Comparison of ENCODE assay signal across 8 mouse cellular contexts in genomic region chr8:85555181-85556145, GRCm38 (mm10). TPM values are rescaled to one million over a fixed set of nuclear protein-coding genes. Genes with fewer than 3 reads are reported as not detected.
A peak's percentile ranks its signal among the peaks of the same experiment; 100 is the strongest.
DNase-seq lines count a peak whose midpoint lies in the region; ATAC-seq and TF ChIP-seq lines count a peak whose summit lies in the region.

TSS of gene Dnaja2 (minus strand) at chr8:85555344.

- H3K27ac ChIP-seq in ES-E14 (ENCODE audit: insufficient read depth, low read depth, low read length, poor library complexity, severe bottlenecking): peak within 1 kb of the TSS; percentile 98
- H3K27ac ChIP-seq in forebrain, embryonic 15.5 days (replicated peaks): peak within 1 kb of the TSS; percentile 85

- H3K9ac ChIP-seq in ES-E14 (ENCODE audit: insufficient read depth, low read depth, low read length, poor library complexity, severe bottlenecking): peak within 1 kb of the TSS; percentile 100
- H3K9ac ChIP-seq in forebrain, embryonic 15.5 days (replicated peaks): peak within 1 kb of the TSS; percentile 72

- DNase-seq in ES-E14 (ENCODE audit: low read depth, low spot score): peak; percentile 65
- DNase-seq in cerebellum, adult 11 months: peak; percentile 84
- peak; percentile 81 for DNase-seq in heart, postnatal 25 days (ENCODE audit: low spot score)
- peak; percentile 85 to 90 for DNase-seq in layer of hippocampus, adult 18-20 months (ENCODE audit: low spot score in 2 of 2)
- DNase-seq in lung, adult 2 months: peak; percentile 91
- DNase-seq in thymus, postnatal 0 days (ENCODE audit: low spot score): peak; percentile 94

- no peaks in the 10 kb centered on the region for H3K9me3 ChIP-seq in ES-E14 (ENCODE audit: control insufficient read depth, insufficient read depth, low read depth, low read length)
- H3K9me3 ChIP-seq in forebrain, embryonic 15.5 days: no peaks in the 10 kb centered on the region

- peaks cover 2 to 3% of the 10 kb centered on the region in 2 experiments; a peak in 2 of 4 replicates for H3K4me1 ChIP-seq in ES-E14 (ENCODE audit: control insufficient read depth in 2 of 2, insufficient read depth in 2 of 2, low read length in 2 of 2, poor library complexity in 1 of 2)
- peaks cover 33% of the 10 kb centered on the region for H3K4me1 ChIP-seq in forebrain, embryonic 15.5 days
- H3K4me1 ChIP-seq in lung, adult 2 months (ENCODE audit: control insufficient read depth, insufficient read depth, low read length): peaks cover 10% of the 10 kb centered on the region

- H3K27me3 ChIP-seq in forebrain, embryonic 15.5 days: no peaks in the 10 kb centered on the region

- in situ Hi-C loops in ES-E14 (cut with MboI; ENCODE audit: low sequenced_read_pairs in 2 of 2, unreplicated experiment in 2 of 2): no loop called here

- H3K4me2 ChIP-seq in forebrain, embryonic 15.5 days (replicated peaks): peak within 1 kb of the TSS; percentile 76

- intact Hi-C loops in heart, postnatal 25 days (cut with DNase I): loop anchor here (5.0 to 10.0 kb wide), 3 partner anchors 33 to 481 kb away; partner anchors contain the start of gene Dhps

- WGBS in forebrain, embryonic 15.5 days: under 1% methylated on average over 77 of the region's 77 CpGs
- WGBS in lung, adult 2 months: under 1% methylated on average over 65 of the region's 77 CpGs

- ATAC-seq in forebrain, embryonic 15.5 days (replicated peaks): peak; percentile 97
- ATAC-seq in neutrophil, adult 5-6 weeks (ENCODE audit: extremely low read depth, insufficient number of reproducible peaks, low FRiP score, poor library complexity, severe bottlenecking): peak; percentile 75

- peaks cover 11% of the 10 kb centered on the region for H3K36me3 ChIP-seq in ES-E14 (ENCODE audit: control insufficient read depth, insufficient read depth, low read length, poor library complexity, severe bottlenecking)
- H3K36me3 ChIP-seq in forebrain, embryonic 15.5 days: peaks cover 14% of the 10 kb centered on the region

- TF ChIP-seq POLR2A in lung, adult 2 months (IDR thresholded peaks at IDR 0.05; ENCODE audit: borderline replicate concordance, extremely low read depth, low read depth, low read length): peak; percentile 83

- TF ChIP-seq CTCF in lung, adult 2 months (IDR thresholded peaks at IDR 0.05; ENCODE audit: insufficient read depth, low read length): no peak

- peak within 1 kb of the TSS; percentile 75 to 100 for H3K4me3 ChIP-seq in ES-E14 (ENCODE audit: insufficient read depth in 1 of 2, low read depth in 1 of 2, low read length in 2 of 2, poor library complexity in 1 of 2, severe bottlenecking in 1 of 2)
- H3K4me3 ChIP-seq in forebrain, embryonic 15.5 days: peak within 1 kb of the TSS; percentile 70
- H3K4me3 ChIP-seq in lung, adult 2 months (replicated peaks; ENCODE audit: extremely low read depth, low read depth, low read length): peak within 1 kb of the TSS; percentile 88

TF ChIP-seq in ES-E14, 5 proteins besides CTCF, POLR2A, EP300 and RAD21:
- peak; percentile 79; the same call in 1 of the 2 replicates for TF ChIP-seq HCFC1 (IDR thresholded peaks at IDR 0.05; ENCODE audit: borderline replicate concordance, insufficient read depth, low read length)
- TF ChIP-seq CHD2 (IDR thresholded peaks at IDR 0.05; ENCODE audit: low read depth, low read length): peak; percentile 24; the same call in 1 of the 2 replicates
- no peak for TF ChIP-seq ZNF384 (IDR thresholded peaks at IDR 0.05; ENCODE audit: low read depth, low read length)
- no peak for TF ChIP-seq MAFK (IDR thresholded peaks at IDR 0.05; ENCODE audit: insufficient read depth, low read depth, low read length)
- TF ChIP-seq ZC3H11A (IDR thresholded peaks at IDR 0.05; ENCODE audit: borderline replicate concordance, low read depth, low read length): no peak

RNA-seq across cellular contexts. Expression of gene Dnaja2, which starts in this region (rescaled TPM):
- 103 and 158 TPM in 2 replicates for total RNA-seq in ES-E14 (2012; rRNA removed)
- 164 and 167 TPM in 2 replicates for polyA plus RNA-seq in forebrain, embryonic 15.5 days (2015; fragmentation: Nextera tagmentation; extraction: Ambion mirVana)
- 100 to 1,000 TPM; 220 to 258 TPM for total RNA-seq in heart, postnatal 25 days (2021)
- total RNA-seq in layer of hippocampus, adult 18-20 months (2021): 100 to 1,000 TPM; 211 to 226 TPM
- 5.5 and 10.9 TPM in 2 replicates for polyA plus RNA-seq in lung, adult 2 months (2012; rRNA removed)
- 104 and 118 TPM in 2 replicates for total RNA-seq in neutrophil, adult 5-6 weeks (2017)
- polyA plus RNA-seq in thymus, postnatal 0 days (2015; fragmentation: Nextera tagmentation; extraction: Ambion mirVana): 150 and 171 TPM in 2 replicates

Comparison
In these comparisons a context has a peak if more than half of its experiments do, and no peak if none do; other contexts are left out.
1. Peak in every context shown above with its lines: DNase-seq, ATAC-seq, H3K4me3 ChIP-seq and H3K27ac ChIP-seq.
2. RNA of gene Dnaja2 (polyA plus RNA-seq): 164 to 167 TPM in forebrain, embryonic 15.5 days and 150 to 171 TPM in thymus, postnatal 0 days; 5.5 to 10.9 TPM in lung, adult 2 months; every median in the first group is over 10 times any median in the second.